Comparison of ENCODE assay signal across 8 mouse cellular contexts in genomic region chr1:181272622-181273296, GRCm38 (mm10).
DNase-seq lines count a peak whose midpoint lies in the region; ATAC-seq and TF ChIP-seq lines count a peak whose summit lies in the region.

No protein-coding gene starts in this region.

- peaks cover 32% of the 10 kb centered on the region for H3K27me3 ChIP-seq in erythroblast, embryonic 14.5 days (ENCODE audit: control insufficient read depth)
- H3K27me3 ChIP-seq in heart, embryonic 11.5 days (ENCODE audit: control insufficient read depth, insufficient read depth, low read length) = no peaks in the 10 kb centered on the region
- no peaks in the 10 kb centered on the region for H3K27me3 ChIP-seq in kidney, embryonic 15.5 days
- no peaks in the 10 kb centered on the region for H3K27me3 ChIP-seq in liver, adult 2 months (ENCODE audit: control insufficient read depth, insufficient read depth, low read length)
- no peaks in the 10 kb centered on the region for H3K27me3 ChIP-seq in myocyte (ENCODE audit: control insufficient read depth, insufficient read depth, insufficient read length)

- H3K27ac ChIP-seq in heart, embryonic 11.5 days (ENCODE audit: low read depth, low read length) = no peak overlapping the region
- peak overlapping the region; percentile 48; the same call in 1 of the 2 replicates for H3K27ac ChIP-seq in kidney, embryonic 15.5 days
- no peak overlapping the region for H3K27ac ChIP-seq in liver, adult 2 months (replicated peaks; ENCODE audit: insufficient read depth, low read depth, low read length)

- TF ChIP-seq CTCF in liver, adult 2 months (IDR thresholded peaks at IDR 0.05; ENCODE audit: low read depth, low read length) = peak; percentile 95

- peak; percentile 69 for DNase-seq in A20 (ENCODE audit: low read depth, low spot score)
- DNase-seq in brain, adult 2 months (ENCODE audit: low read depth, low spot score) = peak; percentile 82
- peak; percentile 45 for DNase-seq in liver, adult 2 months (ENCODE audit: extremely low read depth, low read depth, low spot score)
- peak; percentile 68 to 72 for DNase-seq in spleen, postnatal 36 days (ENCODE audit: low spot score in 2 of 2)

- WGBS in heart, embryonic 11.5 days (ENCODE audit: insufficient replicate concordance) = 5% methylated on average over 20 of the region's 20 CpGs
- WGBS in kidney, embryonic 15.5 days = 6% methylated on average over 20 of the region's 20 CpGs
- WGBS in liver, adult 2 months = 6% methylated on average over 20 of the region's 20 CpGs

- no peak for TF ChIP-seq POLR2A in liver, adult 2 months (IDR thresholded peaks at IDR 0.05; ENCODE audit: extremely low read depth, insufficient read depth, low read length)
- TF ChIP-seq POLR2A in myocyte (IDR thresholded peaks at IDR 0.05; ENCODE audit: insufficient read length, low read depth) = no peak

- H3K9me3 ChIP-seq in erythroblast, embryonic 14.5 days (ENCODE audit: control insufficient read depth, low read length) = no peaks in the 10 kb centered on the region
- no peaks in the 10 kb centered on the region for H3K9me3 ChIP-seq in heart, embryonic 11.5 days (replicated peaks; ENCODE audit: control insufficient read depth, low read length)
- no peaks in the 10 kb centered on the region for H3K9me3 ChIP-seq in kidney, embryonic 15.5 days (replicated peaks)

- H3K4me1 ChIP-seq in erythroblast, embryonic 14.5 days (ENCODE audit: control insufficient read depth) = peaks cover 42% of the 10 kb centered on the region
- H3K4me1 ChIP-seq in heart, embryonic 11.5 days (ENCODE audit: control insufficient read depth, insufficient read depth, low read length) = peaks cover 4% of the 10 kb centered on the region
- peaks cover 16% of the 10 kb centered on the region for H3K4me1 ChIP-seq in kidney, embryonic 15.5 days
- no peaks in the 10 kb centered on the region for H3K4me1 ChIP-seq in liver, adult 2 months (ENCODE audit: control insufficient read depth, insufficient read depth, low read length)

- H3K4me2 ChIP-seq in heart, embryonic 11.5 days = no peak overlapping the region; the same call in 1 of the 2 replicates
- peak overlapping the region; percentile 36; the same call in 1 of the 2 replicates for H3K4me2 ChIP-seq in kidney, embryonic 15.5 days
- peak overlapping the region; percentile 50 for H3K4me2 ChIP-seq in myocyte (ENCODE audit: low read depth)

- H3K9ac ChIP-seq in heart, embryonic 11.5 days (ENCODE audit: low read depth, low read length) = no peak overlapping the region
- H3K9ac ChIP-seq in kidney, embryonic 15.5 days = no peak overlapping the region
- H3K9ac ChIP-seq in liver, adult 2 months (ENCODE audit: low read depth, low read length) = 0 out of 2 replicates have a peak overlapping the region, but pooled peaks have one; percentile 30

- no peak overlapping the region for H3ac ChIP-seq in myocyte (ENCODE audit: control insufficient read depth, insufficient read length)

- H3K4me3 ChIP-seq in erythroblast, embryonic 14.5 days (replicated peaks) = peak overlapping the region; percentile 29
- H3K4me3 ChIP-seq in heart, embryonic 11.5 days (ENCODE audit: low read depth, low read length) = no peak overlapping the region
- no peak overlapping the region for H3K4me3 ChIP-seq in kidney, embryonic 15.5 days (replicated peaks)
- H3K4me3 ChIP-seq in liver, adult 2 months (ENCODE audit: insufficient read depth, low read depth, low read length) = no peak overlapping the region
- no peak overlapping the region for H3K4me3 ChIP-seq in myocyte

- H3K79me2 ChIP-seq in liver, adult 2 months (ENCODE audit: control insufficient read depth, insufficient read depth, low read length) = no peaks in the 10 kb centered on the region
- H3K79me2 ChIP-seq in myocyte (ENCODE audit: control insufficient read depth, insufficient read depth) = no peaks in the 10 kb centered on the region

- peak; percentile 84 for ATAC-seq in heart, embryonic 11.5 days (replicated peaks; ENCODE audit: insufficient number of reproducible peaks, low FRiP score, low TSS enrichment)
- peak; percentile 96 for ATAC-seq in kidney, embryonic 15.5 days (replicated peaks; ENCODE audit: low FRiP score)

- peaks cover 5% of the 10 kb centered on the region; the same call in 1 of the 2 replicates for H3K36me3 ChIP-seq in erythroblast, embryonic 14.5 days (ENCODE audit: control insufficient read depth)
- no peaks in the 10 kb centered on the region for H3K36me3 ChIP-seq in heart, embryonic 11.5 days (ENCODE audit: control insufficient read depth, insufficient read depth, low read length)
- no peaks in the 10 kb centered on the region for H3K36me3 ChIP-seq in kidney, embryonic 15.5 days
- H3K36me3 ChIP-seq in liver, adult 2 months (ENCODE audit: control insufficient read depth, insufficient read depth, low read length) = no peaks in the 10 kb centered on the region
- no peaks in the 10 kb centered on the region for H3K36me3 ChIP-seq in myocyte (ENCODE audit: control insufficient read depth, insufficient read depth)

TF ChIP-seq in myocyte, 11 proteins besides CTCF, POLR2A, EP300 and RAD21:
- no peak for TF ChIP-seq POLR2AphosphoS2 (IDR thresholded peaks at IDR 0.05; ENCODE audit: insufficient read length, low read depth)
- TF ChIP-seq TCF12 (IDR thresholded peaks at IDR 0.05; ENCODE audit: insufficient read depth, poor library complexity, severe bottlenecking) = no peak
- TF ChIP-seq TCF3 (IDR thresholded peaks at IDR 0.05; ENCODE audit: insufficient read length, low read depth) = no peak
- TF ChIP-seq USF1 (IDR thresholded peaks at IDR 0.05; ENCODE audit: low read depth) = no peak
- no peak for TF ChIP-seq CEBPB (IDR thresholded peaks at IDR 0.05; ENCODE audit: insufficient read depth, poor library complexity, severe bottlenecking)
- peak in 1 of 3 experiments; percentile 20 for TF ChIP-seq MYOG (IDR thresholded peaks at IDR 0.05; ENCODE audit: control insufficient read depth in 1 of 3, insufficient read depth in 1 of 3, insufficient read length in 2 of 3, low read depth in 2 of 3)
